Mouse (Mus musculus): ENCODE measurements around the gene Scn3a.

GRCm38 (mm10) chr2:65566793-65567787 is at the start of gene Scn3a:
- TF ChIP-seq POLR2A (IDR thresholded peaks at IDR 0.05; ENCODE audit: borderline replicate concordance, extremely low read depth, low read depth, low read length) (no peak), CTCF (IDR thresholded peaks at IDR 0.05; ENCODE audit: insufficient read depth, low read length) (peak; percentile 60; the same call in 1 of the 2 replicates)

All from lung, adult 2 months (tissue).